Mouse (Mus musculus): ENCODE measurements around the gene Pinlyp. TPM values are rescaled to one million over a fixed set of nuclear protein-coding genes. Genes with fewer than 3 reads are reported as not detected.
A peak's percentile ranks its signal among the peaks of the same experiment; 100 is the strongest.

Pinlyp gene
- polyA plus RNA-seq, 1 experiment from 2014 or later, result 0.28 TPM

GRCm38 (mm10) chr7:24587330-24588105, 41.6 kb upstream of the Pinlyp start, which contains the start of the genes Ethe1 and Zfp575:
TSS of gene Ethe1 (plus strand) at chr7:24587543.
TSS of gene Zfp575 (minus strand) at chr7:24587641.
- Histone ChIP-seq H3K9me3 (replicated peaks; ENCODE audit: control insufficient read depth, low read length) (no peaks in the 10 kb centered on the region), H3K27ac (ENCODE audit: low read depth, low read length) (peak within 1 kb of the TSS; percentile 29; the same call in 1 of the 2 replicates), H3K4me2 (ENCODE audit: low read length) (peak within 1 kb of the TSS; percentile 75), H3K27me3 (replicated peaks; ENCODE audit: control insufficient read depth, insufficient read depth, low read length) (peaks cover 13% of the 10 kb centered on the region), H3K9ac (ENCODE audit: low read length) (peak within 1 kb of the TSS; percentile 84), H3K4me1 (ENCODE audit: control insufficient read depth, insufficient read depth, low read length) (0 out of 2 replicates have a peak, but pooled peaks cover 5% of the 10 kb centered on the region), H3K36me3 (ENCODE audit: control insufficient read depth, insufficient read depth, low read length) (no peaks in the 10 kb centered on the region), H3K4me3 (ENCODE audit: low read depth, low read length) (peak within 1 kb of the TSS; percentile 47)
- ATAC-seq, result peak; percentile 86
- 6% methylated on average over 30 of the region's 30 CpGs for WGBS
- DNase-seq (ENCODE audit: low spot score), result peak; percentile 90

- DNase-seq (ENCODE audit: low spot score), result no peak
- Histone ChIP-seq H3K4me2 (ENCODE audit: low read length) (peak overlapping the region; percentile 75), H3K4me1 (ENCODE audit: control insufficient read depth, insufficient read depth, low read length) (0 out of 2 replicates have a peak, but pooled peaks cover 5% of the 10 kb centered on the region), H3K9me3 (replicated peaks; ENCODE audit: control insufficient read depth, low read length) (no peaks in the 10 kb centered on the region), H3K27ac (ENCODE audit: low read depth, low read length) (no peak overlapping the region), H3K4me3 (ENCODE audit: low read depth, low read length) (peak overlapping the region; percentile 47), H3K36me3 (ENCODE audit: control insufficient read depth, insufficient read depth, low read length) (no peaks in the 10 kb centered on the region), H3K27me3 (replicated peaks; ENCODE audit: control insufficient read depth, insufficient read depth, low read length) (peaks cover 13% of the 10 kb centered on the region), H3K9ac (ENCODE audit: low read length) (peak overlapping the region; percentile 84)
- whole genome bisulfite sequencing, result 10% methylated on average over 8 of the region's 8 CpGs
- ATAC-seq, result peak; percentile 44; the same call in 1 of the 2 replicates
Observed at GRCm38 (mm10) chr7:24586828-24587227, 40.9 kb upstream of the Pinlyp start.

GRCm38 (mm10) chr7:24585995-24586394, 40.1 kb upstream of the Pinlyp start:
- Histone ChIP-seq H3K27me3 (replicated peaks; ENCODE audit: control insufficient read depth, insufficient read depth, low read length) (peaks cover 13% of the 10 kb centered on the region), H3K9ac (ENCODE audit: low read length) (no peak overlapping the region), H3K4me2 (ENCODE audit: low read length) (no peak overlapping the region), H3K4me1 (ENCODE audit: control insufficient read depth, insufficient read depth, low read length) (0 out of 2 replicates have a peak, but pooled peaks cover 5% of the 10 kb centered on the region), H3K36me3 (ENCODE audit: control insufficient read depth, insufficient read depth, low read length) (no peaks in the 10 kb centered on the region), H3K9me3 (replicated peaks; ENCODE audit: control insufficient read depth, low read length) (no peaks in the 10 kb centered on the region), H3K27ac (ENCODE audit: low read depth, low read length) (no peak overlapping the region), H3K4me3 (ENCODE audit: low read depth, low read length) (no peak overlapping the region)
- DNase-seq (ENCODE audit: low spot score) (no peak), ATAC-seq (no peak)
- WGBS, result 55% methylated on average over 16 of the region's 16 CpGs

GRCm38 (mm10) chr7:24584876-24585275, 39.0 kb upstream of the Pinlyp start:
- Histone ChIP-seq H3K9me3 (replicated peaks; ENCODE audit: control insufficient read depth, low read length) (no peaks in the 10 kb centered on the region), H3K27ac (ENCODE audit: low read depth, low read length) (no peak overlapping the region), H3K4me1 (ENCODE audit: control insufficient read depth, insufficient read depth, low read length) (0 out of 2 replicates have a peak, but pooled peaks cover 5% of the 10 kb centered on the region), H3K4me3 (ENCODE audit: low read depth, low read length) (no peak overlapping the region), H3K27me3 (replicated peaks; ENCODE audit: control insufficient read depth, insufficient read depth, low read length) (peaks cover 13% of the 10 kb centered on the region), H3K4me2 (ENCODE audit: low read length) (no peak overlapping the region), H3K9ac (ENCODE audit: low read length) (no peak overlapping the region), H3K36me3 (ENCODE audit: control insufficient read depth, insufficient read depth, low read length) (no peaks in the 10 kb centered on the region)
- ATAC-seq (no peak), DNase-seq (ENCODE audit: low spot score) (no peak)
- WGBS, result 93% methylated on average over 6 of the region's 6 CpGs

GRCm38 (mm10) chr7:24577811-24578210, 31.9 kb upstream of the Pinlyp start:
- DNase-seq (ENCODE audit: low spot score), result no peak
- Histone ChIP-seq H3K27ac (ENCODE audit: low read depth, low read length) (no peak overlapping the region), H3K4me2 (ENCODE audit: low read length) (no peak overlapping the region), H3K9me3 (replicated peaks; ENCODE audit: control insufficient read depth, low read length) (no peaks in the 10 kb centered on the region), H3K36me3 (ENCODE audit: control insufficient read depth, insufficient read depth, low read length) (peaks cover 5% of the 10 kb centered on the region; the same call in 1 of the 2 replicates), H3K27me3 (replicated peaks; ENCODE audit: control insufficient read depth, insufficient read depth, low read length) (no peaks in the 10 kb centered on the region), H3K4me3 (ENCODE audit: low read depth, low read length) (no peak overlapping the region), H3K4me1 (ENCODE audit: control insufficient read depth, insufficient read depth, low read length) (no peaks in the 10 kb centered on the region), H3K9ac (ENCODE audit: low read length) (no peak overlapping the region)
- 90% methylated on average over 10 of the region's 10 CpGs for WGBS
- no peak for ATAC-seq

- Histone ChIP-seq H3K4me2 (ENCODE audit: low read length) (no peak overlapping the region), H3K4me1 (ENCODE audit: control insufficient read depth, insufficient read depth, low read length) (no peaks in the 10 kb centered on the region), H3K36me3 (ENCODE audit: control insufficient read depth, insufficient read depth, low read length) (peaks cover 23% of the 10 kb centered on the region), H3K9me3 (replicated peaks; ENCODE audit: control insufficient read depth, low read length) (no peaks in the 10 kb centered on the region), H3K27me3 (replicated peaks; ENCODE audit: control insufficient read depth, insufficient read depth, low read length) (no peaks in the 10 kb centered on the region), H3K4me3 (ENCODE audit: low read depth, low read length) (no peak overlapping the region), H3K27ac (ENCODE audit: low read depth, low read length) (no peak overlapping the region), H3K9ac (ENCODE audit: low read length) (no peak overlapping the region)
- DNase-seq (ENCODE audit: low spot score) (no peak), ATAC-seq (no peak)
- 69% methylated on average over 12 of the region's 12 CpGs for WGBS
Observed at GRCm38 (mm10) chr7:24574224-24574796, 28.4 kb upstream of the Pinlyp start.

GRCm38 (mm10) chr7:24572455-24572854, 26.5 kb upstream of the Pinlyp start:
- Histone ChIP-seq H3K27me3 (replicated peaks; ENCODE audit: control insufficient read depth, insufficient read depth, low read length) (no peaks in the 10 kb centered on the region), H3K9ac (ENCODE audit: low read length) (no peak overlapping the region), H3K4me2 (ENCODE audit: low read length) (no peak overlapping the region), H3K27ac (ENCODE audit: low read depth, low read length) (no peak overlapping the region), H3K4me1 (ENCODE audit: control insufficient read depth, insufficient read depth, low read length) (no peaks in the 10 kb centered on the region), H3K9me3 (replicated peaks; ENCODE audit: control insufficient read depth, low read length) (no peaks in the 10 kb centered on the region), H3K4me3 (ENCODE audit: low read depth, low read length) (no peak overlapping the region), H3K36me3 (ENCODE audit: control insufficient read depth, insufficient read depth, low read length) (peaks cover 36% of the 10 kb centered on the region)
- WGBS, result 57% methylated on average over 5 of the region's 5 CpGs
- peak; percentile 25 for DNase-seq (ENCODE audit: low spot score)
- ATAC-seq, result no peak

- Histone ChIP-seq H3K27ac (ENCODE audit: low read depth, low read length) (no peak overlapping the region), H3K27me3 (replicated peaks; ENCODE audit: control insufficient read depth, insufficient read depth, low read length) (no peaks in the 10 kb centered on the region), H3K9me3 (replicated peaks; ENCODE audit: control insufficient read depth, low read length) (no peaks in the 10 kb centered on the region), H3K36me3 (ENCODE audit: control insufficient read depth, insufficient read depth, low read length) (peaks cover 50% of the 10 kb centered on the region), H3K4me2 (ENCODE audit: low read length) (no peak overlapping the region), H3K4me1 (ENCODE audit: control insufficient read depth, insufficient read depth, low read length) (no peaks in the 10 kb centered on the region), H3K9ac (ENCODE audit: low read length) (no peak overlapping the region), H3K4me3 (ENCODE audit: low read depth, low read length) (no peak overlapping the region)
- WGBS, result 89% methylated on average over 4 of the region's 4 CpGs
- no peak for DNase-seq (ENCODE audit: low spot score)
- no peak for ATAC-seq
Observed at GRCm38 (mm10) chr7:24571071-24571470, 25.2 kb upstream of the Pinlyp start.

- no peak for DNase-seq (ENCODE audit: low spot score)
- no peak overlapping the region for H3K4me2 ChIP-seq (ENCODE audit: low read length)
- H3K4me1 ChIP-seq (ENCODE audit: control insufficient read depth, insufficient read depth, low read length), result no peaks in the 10 kb centered on the region
- peaks cover 54% of the 10 kb centered on the region for H3K36me3 ChIP-seq (ENCODE audit: control insufficient read depth, insufficient read depth, low read length)
- H3K4me3 ChIP-seq (ENCODE audit: low read depth, low read length), result no peak overlapping the region
- no peak overlapping the region for H3K9ac ChIP-seq (ENCODE audit: low read length)
- H3K27ac ChIP-seq (ENCODE audit: low read depth, low read length), result no peak overlapping the region
- no peaks in the 10 kb centered on the region for H3K27me3 ChIP-seq (replicated peaks; ENCODE audit: control insufficient read depth, insufficient read depth, low read length)
- ATAC-seq, result no peak
- 88% methylated on average over 4 of the region's 4 CpGs for WGBS
- no peaks in the 10 kb centered on the region for H3K9me3 ChIP-seq (replicated peaks; ENCODE audit: control insufficient read depth, low read length)
Observed at GRCm38 (mm10) chr7:24568512-24568911, 22.6 kb upstream of the Pinlyp start.

Measured in forebrain, embryonic 14.5 days (tissue).